Mouse (Mus musculus) cortical plate, adult 2 months (tissue): ENCODE measurements around the gene Trak1.

ENCODE experiments used
- CTCF ChIP-seq: fragments of 200-500 bp; IDR thresholded peaks from 2 replicates; pipeline ENCODE4 v1.5.1; 2011; ENCODE audit warnings: mild to moderate bottlenecking, control low read depth, low read length; ENCODE audit not compliant: insufficient read depth; ENCODE audit errors: extremely low read depth
- POLR2A ChIP-seq: fragments of 200-500 bp; IDR thresholded peaks from 2 replicates; pipeline ENCODE4 v1.6.1; 2011; ENCODE audit warnings: mild to moderate bottlenecking, low read length, control low read depth; ENCODE audit not compliant: insufficient read depth; ENCODE audit errors: extremely low read depth

DNA sequence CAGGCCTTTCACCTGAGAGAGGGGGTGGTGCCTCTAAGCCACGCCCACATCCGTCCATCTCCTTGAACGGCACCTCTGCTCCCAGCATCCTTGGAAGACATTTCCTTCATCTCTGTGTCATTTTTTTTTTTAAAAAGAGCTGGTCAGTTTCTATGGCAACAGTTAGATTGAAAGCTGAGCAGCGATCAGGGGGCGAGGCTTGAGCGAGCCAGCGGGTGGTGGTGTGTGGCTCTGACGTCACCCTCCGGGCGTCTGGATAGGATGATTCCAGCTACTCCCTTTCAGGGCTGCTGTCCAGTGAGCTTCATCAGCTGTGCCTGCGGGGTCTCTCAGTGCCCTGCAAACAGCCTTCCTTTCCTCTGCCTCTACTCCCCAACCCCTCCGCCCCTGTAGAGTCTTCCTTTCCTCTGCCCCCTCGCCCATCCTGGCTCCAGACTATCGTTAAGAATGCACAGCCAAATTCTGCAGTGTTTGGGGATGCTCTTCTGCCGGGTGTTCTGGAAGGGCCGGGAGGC lies 105.9 kb downstream of the Trak1 start:
- no peak for TF ChIP-seq CTCF
- peak; percentile 92 for TF ChIP-seq POLR2A
